Mouse (Mus musculus) limb, embryonic 11.5 days (tissue): ENCODE data around the gene Ppt1. TPM values are rescaled to one million over a fixed set of nuclear protein-coding genes. Genes with fewer than 3 reads are reported as not detected.

ENCODE experiments used
- ATAC-seq: fragments of 200-750 bp; cut with Nextera tagmentation; 2 replicates; pipeline ENCODE4 v1.8.0; 2017; ENCODE audit warnings: low read depth; ENCODE audit not compliant: insufficient number of reproducible peaks, low FRiP score, low TSS enrichment
- DNase-seq: peaks from one replicate; pipeline ENCODE4 v3.0.0-alpha.2; 2015; ENCODE audit warnings: low spot score
- H3K27ac ChIP-seq: fragments of 300-500 bp; sonication (generic); replicated peaks from 2 replicates; pipeline ENCODE4 v1.5.1; 2014; ENCODE audit warnings: low read depth, mild to moderate bottlenecking, low read length
- H3K27me3 ChIP-seq: fragments of 300-500 bp; sonication (generic); 2 replicates; pipeline ENCODE4 v1.6.1; 2014; ENCODE audit warnings: mild to moderate bottlenecking, low read length, mixed read lengths; ENCODE audit not compliant: control insufficient read depth, insufficient read depth
- H3K36me3 ChIP-seq: fragments of 300-500 bp; sonication (generic); 2 replicates; pipeline ENCODE4 v1.6.1; 2014; ENCODE audit warnings: mild to moderate bottlenecking, low read length, moderate library complexity, mixed read lengths; ENCODE audit not compliant: control insufficient read depth, insufficient read depth
- H3K4me1 ChIP-seq: fragments of 300-500 bp; sonication (generic); 2 replicates; pipeline ENCODE4 v1.6.1; 2014; ENCODE audit warnings: low read length, mixed read lengths; ENCODE audit not compliant: control insufficient read depth, insufficient read depth
- H3K4me2 ChIP-seq: fragments of 300-500 bp; sonication (generic); 2 replicates; pipeline ENCODE4 v1.6.1; 2014; ENCODE audit warnings: low read depth, mild to moderate bottlenecking, moderate library complexity; ENCODE audit not compliant: severe bottlenecking
- H3K4me3 ChIP-seq: fragments of 300-500 bp; sonication (generic); 2 replicates; pipeline ENCODE4 v1.5.1; 2014; ENCODE audit warnings: low read depth, low read length
- H3K9ac ChIP-seq: fragments of 300-500 bp; sonication (generic); 2 replicates; pipeline ENCODE4 v1.6.1; 2014; ENCODE audit warnings: mild to moderate bottlenecking, low read length
- H3K9me3 ChIP-seq: fragments of 300-500 bp; sonication (generic); 2 replicates; pipeline ENCODE4 v1.6.1; 2016; ENCODE audit warnings: low read length; ENCODE audit not compliant: control insufficient read depth
- WGBS: fragments of 180-500 bp; shearing (Covaris S2); extraction: QIAGEN DNeasy Blood & Tissue Kit; methylation state at CpG from one replicate; pipeline ENCODE4 v1.1.7; 2014; 5-methylcytosine and 5-hydroxymethylcytosine counted together
- polyA plus RNA-seq: library from polyadenylated mRNA; unstranded; fragments of >200 nt; fragmentation: Nextera tagmentation; extraction: Ambion mirVana; gene quantifications from 2 replicates; pipeline ENCODE4 v1.2.1, GENCODE M21; 2014

Gene Ppt1
- polyA plus RNA-seq, 1 experiment from 2014 or later: 52.4 TPM

- no peaks in the 10 kb centered on the region for H3K4me1 ChIP-seq
- DNase-seq (no peak), ATAC-seq (no peak)
- H3K27me3 ChIP-seq: no peaks in the 10 kb centered on the region
- H3K36me3 ChIP-seq: no peaks in the 10 kb centered on the region
- 88% methylated on average over 3 of the region's 3 CpGs for WGBS
- H3K4me3 ChIP-seq: no peak overlapping the region
- H3K9me3 ChIP-seq: no peaks in the 10 kb centered on the region
- no peak overlapping the region for H3K27ac ChIP-seq
- H3K4me2 ChIP-seq: no peak overlapping the region
- H3K9ac ChIP-seq: no peak overlapping the region
These were observed 67.7 kb downstream of the Ppt1 start for GRCm38 (mm10) chr4:122903709-122904108.

GRCm38 (mm10) chr4:122905359-122905758, 69.3 kb downstream of the Ppt1 start:
- DNase-seq (no peak), ATAC-seq (no peak)
- no peak overlapping the region for H3K9ac ChIP-seq
- no peaks in the 10 kb centered on the region for H3K9me3 ChIP-seq
- H3K27me3 ChIP-seq: no peaks in the 10 kb centered on the region
- H3K36me3 ChIP-seq: no peaks in the 10 kb centered on the region
- WGBS: 56% methylated on average over 10 of the region's 10 CpGs
- no peak overlapping the region for H3K4me3 ChIP-seq
- no peak overlapping the region for H3K27ac ChIP-seq
- no peak overlapping the region for H3K4me2 ChIP-seq
- H3K4me1 ChIP-seq: no peaks in the 10 kb centered on the region

Other genes with a start within 250 kb of the Ppt1 start
- not detected in 2 replicates for gene 9530002B09Rik, start 147.0 kb upstream of the Ppt1 start, polyA plus RNA-seq
- gene Cap1, start 49.8 kb downstream of the Ppt1 start, polyA plus RNA-seq: 59.0 and 64.6 TPM in 2 replicates
- gene Mfsd2a, start 124.9 kb downstream of the Ppt1 start, polyA plus RNA-seq: 7.5 and 8.7 TPM in 2 replicates
- 32.8 and 39.0 TPM in 2 replicates for gene Mycl, start 159.4 kb downstream of the Ppt1 start, polyA plus RNA-seq
- 16.7 and 21.6 TPM in 2 replicates for gene Trit1, start 180.4 kb downstream of the Ppt1 start, polyA plus RNA-seq